Mouse (Mus musculus) CH12.LX (cell line): Measurements from ENCODE around the gene Aco2. TPM values are rescaled to one million over a fixed set of nuclear protein-coding genes. Genes with fewer than 3 reads are reported as not detected.
A peak's percentile ranks its signal among the peaks of the same experiment; 100 is the strongest.

Experiments used
- DNase-seq: peaks from one replicate; pipeline ENCODE4 v3.0.0-alpha.2; 2013; ENCODE audit errors: extremely low read depth
- H3K27ac ChIP-seq: 2 replicates; pipeline ENCODE4 v1.5.1; 2012; ENCODE audit warnings: low read depth, mild to moderate bottlenecking, control low read depth, moderate library complexity; ENCODE audit not compliant: insufficient read depth
- H3K27me3 ChIP-seq: replicated peaks from 2 replicates; pipeline ENCODE3; 2012; ENCODE audit warnings: inconsistent platforms
- H3K36me3 ChIP-seq, 2 experiments: replicated peaks in 1 of 2; 2 replicates each; pipeline versions ENCODE3 to v1.6.1; 2012; ENCODE audit warnings: inconsistent platforms in 1 of 2, low read length in 1 of 2, mild to moderate bottlenecking in 1 of 2, mixed read lengths in 1 of 2, moderate library complexity in 1 of 2; ENCODE audit not compliant: control insufficient read depth in 1 of 2, insufficient read depth in 1 of 2
- H3K4me1 ChIP-seq, 2 experiments: 2 replicates each; pipeline ENCODE4 v1.6.1; 2012; ENCODE audit warnings: inconsistent platforms in 1 of 2, moderate library complexity in 1 of 2; ENCODE audit not compliant: insufficient read depth in 2 of 2, control insufficient read depth in 1 of 2
- H3K4me2 ChIP-seq: 2 replicates; pipeline ENCODE4 v1.6.1; 2012; ENCODE audit warnings: low read depth, mild to moderate bottlenecking, control low read depth; ENCODE audit not compliant: poor library complexity, insufficient read depth, severe bottlenecking
- H3K4me3 ChIP-seq, 3 experiments: fragments of 150-350 bp in 1 of 3; sonication (generic) in 1 of 3; replicated peaks in 1 of 3; 2 replicates each; pipeline versions ENCODE3 to v1.5.1; 2011 to 2012; ENCODE audit warnings: low read depth in 2 of 3, low read length in 2 of 3, mild to moderate bottlenecking in 2 of 3, moderate library complexity in 2 of 3, control low read depth in 1 of 3, improper control_type of control experiment in 1 of 3, inconsistent platforms in 1 of 3, mixed read lengths in 1 of 3; ENCODE audit not compliant: poor library complexity in 1 of 3
- H3K79me2 ChIP-seq: replicated peaks from 2 replicates; pipeline ENCODE4 v1.6.1; 2012; ENCODE audit warnings: mild to moderate bottlenecking, moderate library complexity; ENCODE audit not compliant: control insufficient read depth, poor library complexity, insufficient read depth, severe bottlenecking; ENCODE audit errors: extremely low read depth
- H3K9ac ChIP-seq: 2 replicates; pipeline ENCODE4 v1.6.1; 2012; ENCODE audit warnings: low read depth, mild to moderate bottlenecking, control low read depth, moderate library complexity; ENCODE audit not compliant: insufficient read depth
- H3K9me3 ChIP-seq: replicated peaks from 2 replicates; pipeline ENCODE3; 2012; ENCODE audit warnings: low read length, inconsistent platforms, mixed read lengths
- CHD1 ChIP-seq: IDR thresholded peaks from 2 replicates; pipeline ENCODE4 v1.6.1; 2012; ENCODE audit warnings: low read depth, low read length, improper control_type of control experiment, inconsistent platforms
- CTCF ChIP-seq, 2 experiments: IDR thresholded peaks in 1 of 2; conservative IDR thresholded peaks in 1 of 2; 2 replicates each; pipeline ENCODE4 v1.5.1; 2011 to 2012; ENCODE audit warnings: low read depth in 2 of 2, low read length in 2 of 2, improper control_type of control experiment in 1 of 2, inconsistent platforms in 1 of 2, mild to moderate bottlenecking in 1 of 2, moderate library complexity in 1 of 2
- E2F4 ChIP-seq: IDR thresholded peaks from 2 replicates; pipeline ENCODE4 v1.6.1; 2011; ENCODE audit warnings: low read depth, low read length, improper control_type of control experiment; ENCODE audit not compliant: insufficient replicate concordance
- GABPA ChIP-seq: IDR thresholded peaks from 2 replicates; pipeline ENCODE4 v1.6.1; 2012; ENCODE audit warnings: low read depth, low read length, improper control_type of control experiment, inconsistent platforms; ENCODE audit not compliant: insufficient replicate concordance
- IRF4 ChIP-seq: IDR thresholded peaks from 2 replicates; pipeline ENCODE4 v1.6.1; 2014; ENCODE audit warnings: low read depth, mild to moderate bottlenecking, inconsistent platforms, low read length, improper control_type of control experiment
- KAT2A ChIP-seq: IDR thresholded peaks from 2 replicates; pipeline ENCODE4 v1.6.1; 2012; ENCODE audit warnings: low read length, improper control_type of control experiment, inconsistent platforms; ENCODE audit not compliant: insufficient replicate concordance
- NRF1 ChIP-seq: IDR thresholded peaks from 2 replicates; pipeline ENCODE4 v1.6.1; 2014; ENCODE audit warnings: low read depth, mild to moderate bottlenecking, inconsistent platforms, low read length, improper control_type of control experiment, moderate library complexity
- RCOR1 ChIP-seq: conservative IDR thresholded peaks from 2 replicates; pipeline ENCODE4 v1.6.1; 2012; ENCODE audit warnings: low read depth, mild to moderate bottlenecking, inconsistent platforms, low read length, improper control_type of control experiment
- TBP ChIP-seq: conservative IDR thresholded peaks from 2 replicates; pipeline ENCODE4 v1.6.1; 2011; ENCODE audit warnings: low read depth, low read length, improper control_type of control experiment
- USF1 ChIP-seq: IDR thresholded peaks from 2 replicates; pipeline ENCODE4 v1.6.1; 2014; ENCODE audit warnings: low read depth, mild to moderate bottlenecking, inconsistent platforms, low read length, improper control_type of control experiment
- dilution Hi-C: fragments of 300-500 bp; cut with MboI; formaldehyde crosslinking; loops from 2 replicates; pipeline ENCODE4 v1.14.3; 2020; ENCODE audit warnings: low sequenced_read_pairs; ENCODE audit not compliant: extremely low pct_unique_long_range_greater_than_20kb, extremely low pct_ligation_motif_present
- in situ Hi-C: fragments of 300-500 bp; cut with MboI; formaldehyde crosslinking; loops from 3 replicates; pipeline ENCODE4 v1.14.3; 2019; ENCODE audit warnings: low sequenced_read_pairs, low pct_ligation_motif_present, low pct_unique_long_range_greater_than_20kb, mixed read lengths
- polyA plus RNA-seq: library from polyadenylated mRNA; unstranded; fragments of >175 nt; gene quantifications from 2 replicates; pipeline ENCODE4 v1.2.1, GENCODE M21; 2012; ENCODE audit warnings: low read depth; ENCODE audit not compliant: insufficient read length
- total RNA-seq, 2 experiments: library from RNA; depleted of rRNA; stranded (reverse); fragments of 300-350 nt in 1 of 2; fragments of >200 nt in 1 of 2; gene quantifications; 2 replicates each; pipeline ENCODE4 v1.2.3; 2012 to 2014

Aco2 gene
- total and polyA plus RNA-seq, 3 experiments, result 150 to 205 (median 190) TPM

DNA sequence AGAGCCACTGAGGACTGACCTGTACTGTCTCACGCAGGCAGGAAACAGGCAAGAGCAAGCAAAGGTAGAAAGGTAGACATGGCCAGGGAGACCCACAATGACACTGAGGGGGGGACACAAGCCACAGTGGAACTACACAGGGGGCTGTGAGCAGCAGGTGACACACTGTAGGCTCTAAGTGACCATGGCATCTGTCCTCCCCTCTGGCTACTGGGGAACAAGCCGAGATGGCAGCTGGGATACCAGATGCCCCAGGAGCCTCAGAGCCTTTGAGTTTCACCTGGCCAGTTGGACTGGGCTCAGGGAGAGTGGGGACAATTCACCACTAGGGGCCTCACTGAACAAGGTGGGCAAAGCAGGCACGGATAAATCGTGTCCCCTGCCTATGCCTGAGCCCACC, 80.2 kb downstream of the Aco2 start:
- Histone ChIP-seq H3K36me3 (peaks cover 60 to 83% of the 10 kb centered on the region in 2 experiments), H3K4me2 (no peak overlapping the region), H3K9me3 (no peaks in the 10 kb centered on the region), H3K79me2 (no peaks in the 10 kb centered on the region), H3K4me3 (no peak overlapping the region), H3K4me1 (peaks cover 13 to 21% of the 10 kb centered on the region in 2 experiments), H3K9ac (no peak overlapping the region), H3K27ac (no peak overlapping the region), H3K27me3 (no peaks in the 10 kb centered on the region)
- TF ChIP-seq CTCF (conservative IDR thresholded peaks at IDR 0.05 in 1 of 2, IDR thresholded peaks at IDR 0.05 in 1 of 2; ENCODE audit: low read depth in 2 of 2, low read length in 2 of 2), result no peak
- no peak for TF ChIP-seq USF1
- no peak for TF ChIP-seq E2F4
- TF ChIP-seq RCOR1, result no peak
- TF ChIP-seq TBP, result no peak
- no peak for TF ChIP-seq GABPA
- no peak for DNase-seq
- in situ Hi-C loops, result loop anchor here (5.0 kb wide), 1 partner anchor 45 kb away; no protein-coding TSS in a partner anchor
- dilution Hi-C loops, result no loop called here

DNA sequence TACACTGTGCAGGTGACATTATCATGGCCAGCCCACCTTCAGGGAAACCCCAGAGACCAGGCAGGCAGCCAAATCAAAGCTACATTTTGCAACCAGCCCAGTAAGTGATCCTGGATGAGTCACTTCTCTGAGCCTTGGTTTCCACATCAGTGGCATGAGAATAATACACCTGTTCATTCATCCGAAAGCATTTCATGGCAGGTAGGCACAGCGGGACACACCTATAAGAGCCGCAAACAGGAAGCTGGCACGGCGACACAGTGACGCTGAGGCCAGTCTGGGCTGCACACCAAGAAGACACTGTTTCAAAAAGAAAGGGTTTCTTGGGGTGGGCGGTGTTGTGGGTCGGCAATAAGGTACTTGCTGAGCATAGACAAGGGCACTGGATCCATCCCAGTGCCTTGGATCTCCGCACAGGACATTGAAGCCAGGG, 82.1 kb downstream of the Aco2 start:
- no peak for TF ChIP-seq CHD1
- no peak for TF ChIP-seq NRF1
- no peak for TF ChIP-seq IRF4
- no peak for TF ChIP-seq CTCF (conservative IDR thresholded peaks at IDR 0.05 in 1 of 2, IDR thresholded peaks at IDR 0.05 in 1 of 2; ENCODE audit: low read depth in 2 of 2, low read length in 2 of 2)
- Histone ChIP-seq H3K9ac (no peak overlapping the region), H3K27ac (no peak overlapping the region), H3K4me3 (no peak overlapping the region), H3K79me2 (peaks cover 14% of the 10 kb centered on the region), H3K4me1 (peaks cover under 1 to 23% of the 10 kb centered on the region in 2 experiments), H3K27me3 (no peaks in the 10 kb centered on the region), H3K36me3 (peaks cover 65 to 95% of the 10 kb centered on the region in 2 experiments), H3K4me2 (no peak overlapping the region), H3K9me3 (no peaks in the 10 kb centered on the region)
- DNase-seq, result no peak
- in situ Hi-C loops, result loop anchor here (5.0 kb wide), 1 partner anchor 43 kb away; no protein-coding TSS in a partner anchor
- dilution Hi-C loops, result no loop called here

DNA sequence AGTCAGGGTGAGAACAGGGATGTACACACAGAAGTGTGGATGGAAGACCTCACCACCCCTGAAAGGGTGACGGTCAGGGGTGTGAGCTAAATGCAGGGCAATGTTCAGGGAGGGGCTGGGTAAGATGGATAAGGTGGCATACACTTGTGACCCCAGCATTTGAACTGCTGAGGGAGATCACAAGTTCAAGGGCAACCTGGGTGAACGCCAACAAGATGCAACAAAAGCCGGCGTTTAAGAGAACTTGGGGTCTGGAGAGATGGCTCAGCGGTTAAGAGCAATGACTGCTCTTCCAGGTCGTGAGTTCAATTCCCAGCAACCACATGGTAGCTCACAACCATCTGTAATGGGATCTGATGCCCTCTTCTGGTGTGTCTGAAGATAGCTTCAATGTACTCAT, 82.6 kb downstream of the Aco2 start:
- no peak for TF ChIP-seq KAT2A
- 0 out of 4 replicates have a peak, but pooled peaks of 1 of the 2 experiments have one; percentile 2 for TF ChIP-seq CTCF (conservative IDR thresholded peaks at IDR 0.05 in 1 of 2, IDR thresholded peaks at IDR 0.05 in 1 of 2; ENCODE audit: low read depth in 2 of 2, low read length in 2 of 2)
- TF ChIP-seq, all 38 proteins: peak for 1
- peaks cover 65 to 89% of the 10 kb centered on the region in 2 experiments for H3K36me3 ChIP-seq
- no peak overlapping the region for H3K4me3 ChIP-seq
- no peak overlapping the region for H3K4me2 ChIP-seq
- peaks cover 0 to 19% of the 10 kb centered on the region in 2 experiments; a peak in 2 of 4 replicates for H3K4me1 ChIP-seq
- no peak for DNase-seq
- in situ Hi-C loops, result loop anchor here (5.0 kb wide), 1 partner anchor 43 kb away; no protein-coding TSS in a partner anchor
- H3K79me2 ChIP-seq, result peaks cover 18% of the 10 kb centered on the region
- dilution Hi-C loops, result no loop called here
- H3K27me3 ChIP-seq, result no peaks in the 10 kb centered on the region
- no peak overlapping the region for H3K9ac ChIP-seq
- no peak overlapping the region for H3K27ac ChIP-seq
- no peaks in the 10 kb centered on the region for H3K9me3 ChIP-seq
